Mouse (Mus musculus) ovary, postnatal 36 days (tissue): ENCODE measurements around the gene Aff3.
A peak's percentile ranks its signal among the peaks of the same experiment; 100 is the strongest.

ENCODE experiments used
- DNase-seq: peaks from one replicate; pipeline ENCODE4 v3.0.0; 2022; ENCODE audit warnings: low spot score, mixed read lengths

The Aff3 gene

DNA sequence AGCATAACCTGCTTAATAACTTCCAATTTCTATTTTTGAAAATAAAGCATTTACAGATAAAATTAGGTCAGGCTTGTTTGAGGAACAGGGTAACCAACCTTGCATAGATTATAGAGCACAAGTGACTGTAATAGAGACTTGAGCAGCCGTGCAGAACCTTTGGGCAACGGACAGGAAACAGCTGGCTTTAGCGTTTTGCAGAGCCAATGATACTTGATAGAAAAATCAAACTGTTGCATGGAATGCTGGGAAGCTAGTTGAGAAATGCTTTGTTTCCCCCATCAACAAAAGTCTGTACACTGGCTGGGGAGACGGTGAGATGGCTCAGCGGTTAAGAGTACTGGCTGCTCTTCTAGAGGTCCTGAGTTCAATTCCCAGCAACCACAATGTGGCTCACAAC, 514.7 kb downstream of the Aff3 start:
- no peak for DNase-seq

DNA sequence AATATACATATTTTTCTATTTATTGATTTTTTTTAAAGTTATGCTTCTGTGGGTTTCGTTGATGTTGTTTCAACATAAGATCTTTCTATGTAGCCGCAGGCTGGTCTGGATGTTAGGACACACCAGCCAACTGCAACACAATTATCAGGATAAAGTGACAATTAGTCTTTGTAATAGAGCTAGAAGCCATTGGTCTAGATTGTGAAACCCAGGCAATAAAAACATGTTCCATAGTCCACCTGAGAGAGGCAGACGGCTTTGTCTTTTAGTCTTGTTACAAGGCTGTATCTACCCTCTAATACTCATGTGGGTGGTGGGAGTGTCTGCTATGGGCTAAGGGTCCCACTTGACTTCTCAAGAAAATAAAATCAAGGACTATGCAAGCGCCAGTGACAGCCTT, 518.7 kb downstream of the Aff3 start:
- no peak for DNase-seq

DNA sequence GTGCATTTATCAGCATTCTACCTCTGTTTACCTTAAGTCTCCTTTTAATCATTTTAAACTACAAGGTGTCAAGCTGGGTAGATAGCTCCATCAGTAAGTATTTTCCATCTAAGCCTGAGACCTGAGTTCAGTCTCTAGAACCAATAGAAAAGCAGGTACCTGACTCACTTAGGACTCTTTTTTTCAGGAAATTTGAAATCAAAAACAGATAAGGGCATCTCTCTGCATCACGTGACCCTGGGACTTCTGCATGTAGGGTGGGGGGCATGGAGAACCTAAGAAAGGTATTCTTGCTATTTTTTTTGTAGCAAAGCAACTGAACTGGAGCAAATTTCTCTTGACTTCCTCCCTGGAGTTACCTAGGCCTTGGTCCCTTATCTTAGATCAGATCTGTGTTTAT, 523.4 kb downstream of the Aff3 start:
- no peak for DNase-seq

DNA sequence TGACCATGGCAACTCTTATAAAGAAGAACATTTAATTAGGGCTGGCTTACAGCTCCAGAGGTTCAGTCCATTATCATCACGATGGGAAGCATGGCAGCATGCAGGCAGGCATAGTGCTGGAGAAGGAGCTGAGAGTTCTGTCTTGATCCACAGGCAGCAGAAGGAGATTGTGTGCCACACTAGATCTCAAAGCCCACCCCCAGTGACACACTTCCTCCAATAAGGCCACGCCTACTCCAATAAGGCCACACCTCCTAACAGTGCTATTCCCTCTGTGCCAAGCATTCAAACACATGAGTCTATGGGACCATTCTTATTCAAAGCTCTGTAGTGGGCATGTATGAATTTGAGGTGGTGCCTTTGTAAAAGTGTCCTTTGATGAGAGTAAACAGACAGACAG, 523.8 kb downstream of the Aff3 start:
- DNase-seq, result no peak

DNA sequence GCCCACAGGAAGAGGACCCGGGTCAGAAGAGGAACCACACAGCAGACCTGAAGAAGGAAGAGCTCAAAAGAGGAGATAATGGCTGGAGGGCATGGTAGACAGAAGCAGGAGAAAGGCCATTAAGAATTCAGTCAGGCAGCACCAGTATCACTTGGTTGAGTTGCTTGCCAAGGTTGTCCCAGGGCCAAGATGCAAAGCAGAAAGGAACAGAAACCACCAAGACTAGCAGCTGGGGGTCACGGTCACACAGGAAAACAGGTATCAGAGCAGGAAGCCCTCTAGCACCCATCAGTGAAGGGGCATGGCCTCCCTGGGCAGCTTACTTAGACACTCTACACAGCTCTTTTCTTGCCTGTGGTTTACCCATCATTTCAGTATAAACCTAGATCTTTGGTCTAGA, 525.4 kb downstream of the Aff3 start:
- DNase-seq, result no peak

DNA sequence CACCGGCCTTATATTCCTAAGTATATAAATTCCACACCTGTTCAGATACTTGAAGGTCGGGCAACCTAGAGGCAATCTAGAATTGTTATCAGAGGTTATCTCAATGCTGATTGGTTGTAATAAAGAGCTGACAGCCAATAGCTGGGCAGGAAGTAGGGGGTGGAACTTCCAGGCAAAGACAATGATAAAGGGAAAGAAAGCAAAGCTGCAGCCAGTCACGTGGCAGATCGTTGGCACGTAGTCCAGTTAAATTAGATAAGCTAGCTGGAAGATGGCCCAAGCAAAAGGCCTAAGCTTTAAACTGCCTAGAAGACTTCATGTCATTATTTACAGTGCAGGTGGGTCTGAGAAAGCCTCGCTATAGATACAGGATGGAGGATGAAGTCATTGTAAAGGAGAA, 531.8 kb downstream of the Aff3 start:
- DNase-seq, result no peak

DNA sequence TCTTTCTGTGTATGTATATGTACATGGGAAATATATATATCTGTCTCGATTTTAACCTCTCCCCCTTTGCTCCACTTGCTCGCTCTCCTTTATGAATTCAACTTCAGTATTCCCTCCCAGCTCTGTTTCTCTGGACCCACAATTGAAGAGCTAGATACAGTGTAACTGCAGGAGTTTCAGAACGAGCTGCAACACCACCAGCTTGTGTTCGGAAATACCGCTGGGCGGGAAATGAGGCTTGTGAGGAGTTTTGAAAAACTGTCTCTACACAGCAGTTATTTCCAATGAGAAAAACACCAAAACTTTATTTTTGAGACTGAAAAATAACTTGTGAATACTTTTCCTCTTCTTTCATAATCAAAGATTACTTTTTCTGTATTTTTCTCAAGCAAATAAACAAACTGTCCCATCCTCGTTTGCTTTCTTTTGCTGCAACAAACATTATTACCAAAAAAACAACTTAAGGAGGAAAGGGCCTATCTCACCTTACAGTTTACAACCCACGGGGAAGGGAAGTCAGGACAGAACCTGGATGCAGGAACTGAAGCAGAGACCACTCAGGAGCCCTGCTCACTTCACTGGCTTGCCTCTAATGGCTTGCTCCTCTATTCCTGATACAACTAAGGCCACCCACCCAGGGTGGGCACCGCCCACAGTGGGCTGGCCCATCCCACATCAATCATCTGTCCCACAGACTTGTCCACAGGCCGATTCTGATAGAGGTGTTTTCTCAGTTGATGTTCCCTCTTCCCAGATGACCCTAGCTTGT, 533.9 kb downstream of the Aff3 start:
- peak; percentile 12 for DNase-seq

DNA sequence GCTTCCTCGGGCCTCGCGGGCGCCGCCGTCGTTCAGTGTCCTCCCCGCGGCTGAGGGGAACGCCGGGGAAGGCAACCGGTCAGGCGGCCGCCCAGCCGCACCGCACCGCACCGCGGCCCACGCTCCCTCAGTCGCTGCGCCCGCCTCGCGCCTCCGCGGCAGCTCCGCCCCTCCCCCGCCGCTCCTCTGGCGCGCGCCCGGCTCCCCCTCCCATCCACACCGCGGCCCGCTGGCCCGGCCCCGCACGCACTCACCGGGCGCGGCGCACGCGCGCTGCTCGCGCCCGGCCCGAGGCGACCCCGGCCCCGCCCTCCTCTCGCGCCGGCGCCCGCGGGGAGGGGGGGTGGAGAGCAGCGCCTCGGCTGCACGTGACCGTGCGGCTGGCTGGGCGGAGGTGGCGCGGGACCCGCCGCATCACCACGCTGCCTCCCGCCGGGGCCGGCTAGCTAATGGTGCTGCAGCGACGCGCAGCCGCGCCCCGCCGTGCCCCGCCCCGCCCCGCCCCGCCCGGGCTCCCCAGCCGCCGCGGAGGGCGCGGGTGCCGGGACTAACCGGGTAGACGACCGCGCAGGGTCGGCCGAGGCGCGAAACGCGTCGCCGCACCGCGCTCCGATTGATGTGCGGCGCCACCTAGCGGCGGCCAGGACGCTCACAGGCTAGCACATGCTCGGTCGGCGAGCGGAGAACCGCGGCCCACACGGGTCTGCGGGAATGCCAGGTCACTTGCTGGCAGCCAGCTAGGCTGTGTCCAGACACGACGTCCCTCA, 535.1 kb downstream of the Aff3 start, which contains the start of gene Rev1:
Gene Rev1, minus strand, starts transcription at position 301 of the 767 bp plus-strand sequence.
- peak; percentile 97 for DNase-seq

DNA sequence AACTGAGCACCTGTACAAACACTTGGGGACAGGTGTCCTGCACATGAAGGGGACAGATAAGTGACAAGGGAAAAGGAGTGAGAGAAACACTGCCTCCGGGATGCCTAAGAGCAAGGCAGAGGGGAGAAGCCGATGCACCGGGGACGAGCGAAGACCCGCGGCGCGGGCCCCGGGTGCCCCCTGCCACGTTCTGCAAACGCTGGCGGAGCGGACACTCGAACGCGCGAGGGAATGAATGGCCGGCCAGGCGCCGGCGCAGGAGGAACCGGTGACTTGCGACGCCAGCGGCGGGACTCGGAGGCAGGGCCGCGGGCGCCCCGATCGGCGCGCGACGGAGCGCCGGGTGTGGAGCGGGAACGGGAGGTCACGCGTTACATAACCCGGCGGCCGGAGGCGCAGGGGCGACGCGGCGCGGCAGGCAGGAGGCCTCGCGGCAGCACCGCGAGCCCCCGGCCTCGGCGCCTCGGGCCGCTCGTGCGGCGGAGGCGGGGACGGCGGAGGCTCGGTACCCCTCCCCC, 535.8 kb downstream of the Aff3 start:
- peak; percentile 64 for DNase-seq
